Mouse (Mus musculus): ENCODE measurements around the gene Adam23. TPM values are rescaled to one million over a fixed set of nuclear protein-coding genes. Genes with fewer than 3 reads are reported as not detected.

Adam23 gene
- total and polyA plus RNA-seq, 3 experiments = not detected

GRCm38 (mm10) chr1:63491001-63491400, 45.3 kb downstream of the Adam23 start:
- TF ChIP-seq SIN3A (IDR thresholded peaks at IDR 0.05; ENCODE audit: low read length) (no peak), NELFE (IDR thresholded peaks at IDR 0.05; ENCODE audit: low read depth, low read length) (no peak), JUN (IDR thresholded peaks at IDR 0.05; ENCODE audit: insufficient read depth, low read depth, low read length) (no peak), USF2 (conservative IDR thresholded peaks at IDR 0.05; ENCODE audit: low read depth, low read length) (no peak), EP300 (IDR thresholded peaks at IDR 0.05; ENCODE audit: low read length) (no peak), ELF1 (IDR thresholded peaks at IDR 0.05; ENCODE audit: low read depth, low read length) (no peak), MYC (IDR thresholded peaks at IDR 0.05; ENCODE audit: low read depth, low read length) (no peak), IRF4 (IDR thresholded peaks at IDR 0.05; ENCODE audit: low read depth, low read length) (no peak), USF1 (IDR thresholded peaks at IDR 0.05; ENCODE audit: low read depth, low read length) (no peak), NRF1 (IDR thresholded peaks at IDR 0.05; ENCODE audit: low read depth, low read length) (no peak), UBTF (IDR thresholded peaks at IDR 0.05; ENCODE audit: low read depth, low read length) (no peak), JUND (conservative IDR thresholded peaks at IDR 0.05; ENCODE audit: low read depth, low read length) (no peak)
- H3K79me2 ChIP-seq (replicated peaks; ENCODE audit: control insufficient read depth, extremely low read depth, insufficient read depth, poor library complexity, severe bottlenecking) = no peaks in the 10 kb centered on the region
- no peaks in the 10 kb centered on the region for H3K9me3 ChIP-seq (replicated peaks; ENCODE audit: low read length)
- no peak for DNase-seq (ENCODE audit: extremely low read depth)
- H3K9ac ChIP-seq (ENCODE audit: insufficient read depth, low read depth) = no peak overlapping the region
- no peaks in the 10 kb centered on the region for H3K4me1 ChIP-seq (ENCODE audit: control insufficient read depth in 1 of 2, insufficient read depth in 2 of 2)
- H3K36me3 ChIP-seq (replicated peaks in 1 of 2; ENCODE audit: control insufficient read depth in 1 of 2, insufficient read depth in 1 of 2, low read length in 1 of 2) = no peaks in the 10 kb centered on the region
- no peak overlapping the region for H3K27ac ChIP-seq (ENCODE audit: insufficient read depth, low read depth)
- H3K4me2 ChIP-seq (ENCODE audit: insufficient read depth, low read depth, poor library complexity, severe bottlenecking) = no peak overlapping the region
- in situ Hi-C loops (cut with MboI; ENCODE audit: low pct_ligation_motif_present, low pct_unique_long_range_greater_than_20kb, low sequenced_read_pairs) = no loop called here
- H3K4me3 ChIP-seq (replicated peaks in 1 of 3; ENCODE audit: low read depth in 2 of 3, low read length in 2 of 3, poor library complexity in 1 of 3) = no peak overlapping the region
- dilution Hi-C loops (cut with MboI; ENCODE audit: extremely low pct_ligation_motif_present, extremely low pct_unique_long_range_greater_than_20kb, low sequenced_read_pairs) = no loop called here
- no peaks in the 10 kb centered on the region for H3K27me3 ChIP-seq (replicated peaks)

- Histone ChIP-seq H3K4me2 (ENCODE audit: insufficient read depth, low read depth, poor library complexity, severe bottlenecking) (no peak overlapping the region), H3K79me2 (replicated peaks; ENCODE audit: control insufficient read depth, extremely low read depth, insufficient read depth, poor library complexity, severe bottlenecking) (no peaks in the 10 kb centered on the region), H3K27me3 (replicated peaks) (no peaks in the 10 kb centered on the region), H3K9me3 (replicated peaks; ENCODE audit: low read length) (no peaks in the 10 kb centered on the region), H3K4me1 (ENCODE audit: control insufficient read depth in 1 of 2, insufficient read depth in 2 of 2) (no peaks in the 10 kb centered on the region), H3K9ac (ENCODE audit: insufficient read depth, low read depth) (no peak overlapping the region), H3K27ac (ENCODE audit: insufficient read depth, low read depth) (no peak overlapping the region), H3K36me3 (replicated peaks in 1 of 2; ENCODE audit: control insufficient read depth in 1 of 2, insufficient read depth in 1 of 2, low read length in 1 of 2) (no peaks in the 10 kb centered on the region), H3K4me3 (replicated peaks in 1 of 3; ENCODE audit: low read depth in 2 of 3, low read length in 2 of 3, poor library complexity in 1 of 3) (no peak overlapping the region)
- no peak for DNase-seq (ENCODE audit: extremely low read depth)
- TF ChIP-seq POLR2AphosphoS2 (IDR thresholded peaks at IDR 0.05; ENCODE audit: low read depth, low read length) (no peak), IRF4 (IDR thresholded peaks at IDR 0.05; ENCODE audit: low read depth, low read length) (no peak), PAX5 (IDR thresholded peaks at IDR 0.05; ENCODE audit: low read length) (no peak), CHD2 (IDR thresholded peaks at IDR 0.05; ENCODE audit: low read length) (no peak), NELFE (IDR thresholded peaks at IDR 0.05; ENCODE audit: low read depth, low read length) (no peak), CTCF (conservative IDR thresholded peaks at IDR 0.05 in 1 of 2, IDR thresholded peaks at IDR 0.05 in 1 of 2; ENCODE audit: low read depth in 2 of 2, low read length in 2 of 2) (no peak), MAZ (IDR thresholded peaks at IDR 0.05; ENCODE audit: low read depth, low read length) (no peak), GABPA (IDR thresholded peaks at IDR 0.05; ENCODE audit: insufficient replicate concordance, low read depth, low read length) (no peak), POLR2A (IDR thresholded peaks at IDR 0.05; ENCODE audit: low read depth, low read length) (no peak), EP300 (IDR thresholded peaks at IDR 0.05; ENCODE audit: low read length) (no peak), JUND (conservative IDR thresholded peaks at IDR 0.05; ENCODE audit: low read depth, low read length) (no peak)
- in situ Hi-C loops (cut with MboI; ENCODE audit: low pct_ligation_motif_present, low pct_unique_long_range_greater_than_20kb, low sequenced_read_pairs) = no loop called here
- dilution Hi-C loops (cut with MboI; ENCODE audit: extremely low pct_ligation_motif_present, extremely low pct_unique_long_range_greater_than_20kb, low sequenced_read_pairs) = no loop called here
These were observed 47.6 kb downstream of the Adam23 start for GRCm38 (mm10) chr1:63493325-63493724.

All from CH12.LX (cell line).